Mouse (Mus musculus): ENCODE measurements around the gene Pde4b. TPM values are rescaled to one million over a fixed set of nuclear protein-coding genes. Genes with fewer than 3 reads are reported as not detected.

Pde4b gene
- polyA plus RNA-seq, 1 experiment, result 2.7 TPM

DNA sequence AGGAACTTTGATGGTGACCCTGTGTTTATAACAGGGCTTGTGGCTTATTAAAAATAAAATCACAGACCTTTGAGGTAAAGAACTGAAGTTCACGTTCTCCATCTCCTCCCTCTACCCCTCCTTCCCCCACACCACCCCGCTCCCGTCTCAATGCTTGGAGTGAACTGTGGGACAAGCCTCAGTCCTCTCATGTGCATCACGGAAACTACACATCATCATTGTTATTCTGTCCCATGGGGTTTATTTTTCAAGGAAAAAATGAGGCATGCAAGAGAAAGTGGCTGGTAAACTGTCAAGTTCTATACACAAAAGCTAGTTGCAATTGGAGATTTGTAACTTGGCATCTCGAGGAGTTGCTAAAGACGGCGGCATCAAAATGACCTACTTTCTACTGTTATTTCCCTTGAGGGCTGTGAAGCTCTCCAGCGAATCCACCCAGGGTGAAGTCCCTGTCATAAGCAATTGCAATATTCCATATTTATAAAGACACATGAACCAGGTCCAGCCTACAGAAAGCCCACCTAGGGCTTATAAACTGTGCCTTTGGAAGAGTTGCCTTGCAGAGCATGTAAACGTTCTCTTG, 476.0 kb downstream of the Pde4b start:
- Histone ChIP-seq H3K79me2 (ENCODE audit: control insufficient read depth, insufficient read depth) (no peaks in the 10 kb centered on the region), H3K27me3 (ENCODE audit: control insufficient read depth, insufficient read depth, insufficient read length) (no peaks in the 10 kb centered on the region), H3ac (ENCODE audit: control insufficient read depth, insufficient read length, low read depth) (no peak overlapping the region), H3K36me3 (ENCODE audit: control insufficient read depth, insufficient read depth) (no peaks in the 10 kb centered on the region), H3K4me3 (ENCODE audit: insufficient read depth, poor library complexity, severe bottlenecking) (no peak overlapping the region), H3K79me3 (ENCODE audit: low read depth) (no peaks in the 10 kb centered on the region)
- TF ChIP-seq MAX (IDR thresholded peaks at IDR 0.05) (no peak), MYOD1 (IDR thresholded peaks at IDR 0.05; ENCODE audit: control insufficient read depth, insufficient read length, low read depth) (no peak), USF1 (IDR thresholded peaks at IDR 0.05; ENCODE audit: low read depth) (no peak), CTCF (IDR thresholded peaks at IDR 0.05; ENCODE audit: control insufficient read depth, insufficient read depth, insufficient read length) (no peak), MYOG (IDR thresholded peaks at IDR 0.05; ENCODE audit: control insufficient read depth, extremely low read depth, insufficient read length) (no peak)

DNA sequence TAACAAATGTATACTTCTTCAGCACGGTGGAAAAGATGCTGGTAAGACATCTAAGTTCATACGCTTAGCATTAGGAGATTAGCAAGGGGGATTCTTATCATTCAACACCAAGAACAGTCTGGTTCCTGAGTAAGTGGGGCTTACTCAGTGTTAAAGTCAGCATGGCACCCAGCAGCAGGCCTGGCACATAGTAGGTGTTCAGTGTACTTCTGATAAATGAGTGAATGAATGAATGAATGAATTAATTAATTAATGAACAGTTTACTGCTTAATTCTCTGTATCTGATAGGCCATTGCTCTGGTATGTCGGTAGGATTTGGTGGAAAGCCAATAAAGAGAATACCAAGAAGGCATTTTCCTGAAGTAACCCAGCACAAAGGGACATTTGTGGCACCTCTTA, 476.9 kb downstream of the Pde4b start:
- Histone ChIP-seq H3K79me2 (ENCODE audit: control insufficient read depth, insufficient read depth) (no peaks in the 10 kb centered on the region), H3K36me3 (ENCODE audit: control insufficient read depth, insufficient read depth) (no peaks in the 10 kb centered on the region), H3ac (ENCODE audit: control insufficient read depth, insufficient read length, low read depth) (no peak overlapping the region), H3K4me3 (ENCODE audit: insufficient read depth, poor library complexity, severe bottlenecking) (no peak overlapping the region), H3K27me3 (ENCODE audit: control insufficient read depth, insufficient read depth, insufficient read length) (no peaks in the 10 kb centered on the region), H3K79me3 (ENCODE audit: low read depth) (no peaks in the 10 kb centered on the region)
- TF ChIP-seq MYOG (IDR thresholded peaks at IDR 0.05; ENCODE audit: control insufficient read depth, extremely low read depth, insufficient read length) (no peak), MAX (IDR thresholded peaks at IDR 0.05) (no peak), FOSL1 (IDR thresholded peaks at IDR 0.05; ENCODE audit: insufficient read depth, low read length, poor library complexity, severe bottlenecking) (no peak), CEBPB (IDR thresholded peaks at IDR 0.05; ENCODE audit: low read depth) (no peak), MYOD1 (IDR thresholded peaks at IDR 0.05; ENCODE audit: control insufficient read depth, insufficient read length, low read depth) (no peak), USF1 (IDR thresholded peaks at IDR 0.05; ENCODE audit: low read depth) (no peak), CTCF (IDR thresholded peaks at IDR 0.05; ENCODE audit: control insufficient read depth, insufficient read depth, insufficient read length) (no peak)

DNA sequence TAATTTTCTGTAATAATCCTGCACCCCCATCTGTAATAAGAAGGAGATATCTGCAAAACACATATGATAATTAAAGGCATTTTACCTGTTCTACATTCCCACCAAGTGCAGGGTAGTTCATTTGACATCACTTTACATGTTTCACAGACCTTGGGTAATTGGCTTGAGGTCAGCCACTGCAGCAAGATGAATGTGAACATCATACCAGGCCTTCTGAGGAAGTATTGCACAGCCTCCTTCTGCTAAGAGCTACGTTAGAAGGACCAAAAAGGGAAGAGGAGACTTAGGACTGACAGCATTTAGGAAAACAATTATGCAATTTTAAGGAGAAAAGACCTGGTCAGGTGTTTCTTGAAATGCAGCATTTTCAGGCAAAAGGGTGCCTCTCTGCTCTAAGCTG, 479.1 kb downstream of the Pde4b start:
- Histone ChIP-seq H3K79me2 (ENCODE audit: control insufficient read depth, insufficient read depth) (peaks cover under 1% of the 10 kb centered on the region), H3K79me3 (ENCODE audit: low read depth) (no peaks in the 10 kb centered on the region), H3K4me3 (ENCODE audit: insufficient read depth, poor library complexity, severe bottlenecking) (no peak overlapping the region), H3K27me3 (ENCODE audit: control insufficient read depth, insufficient read depth, insufficient read length) (no peaks in the 10 kb centered on the region), H3ac (ENCODE audit: control insufficient read depth, insufficient read length, low read depth) (no peak overlapping the region), H3K36me3 (ENCODE audit: control insufficient read depth, insufficient read depth) (no peaks in the 10 kb centered on the region)
- TF ChIP-seq CTCF (IDR thresholded peaks at IDR 0.05; ENCODE audit: control insufficient read depth, insufficient read depth, insufficient read length), result no peak
- no peak for TF ChIP-seq MAX (IDR thresholded peaks at IDR 0.05)
- no peak for TF ChIP-seq USF1 (IDR thresholded peaks at IDR 0.05; ENCODE audit: low read depth)
- TF ChIP-seq MYOD1 (IDR thresholded peaks at IDR 0.05; ENCODE audit: control insufficient read depth, insufficient read length, low read depth), result no peak
- TF ChIP-seq MYOG (IDR thresholded peaks at IDR 0.05; ENCODE audit: control insufficient read depth, extremely low read depth, insufficient read length), result no peak
- no peak for TF ChIP-seq CEBPB (IDR thresholded peaks at IDR 0.05; ENCODE audit: low read depth)
- TF ChIP-seq FOSL1 (IDR thresholded peaks at IDR 0.05; ENCODE audit: insufficient read depth, low read length, poor library complexity, severe bottlenecking), result no peak

DNA sequence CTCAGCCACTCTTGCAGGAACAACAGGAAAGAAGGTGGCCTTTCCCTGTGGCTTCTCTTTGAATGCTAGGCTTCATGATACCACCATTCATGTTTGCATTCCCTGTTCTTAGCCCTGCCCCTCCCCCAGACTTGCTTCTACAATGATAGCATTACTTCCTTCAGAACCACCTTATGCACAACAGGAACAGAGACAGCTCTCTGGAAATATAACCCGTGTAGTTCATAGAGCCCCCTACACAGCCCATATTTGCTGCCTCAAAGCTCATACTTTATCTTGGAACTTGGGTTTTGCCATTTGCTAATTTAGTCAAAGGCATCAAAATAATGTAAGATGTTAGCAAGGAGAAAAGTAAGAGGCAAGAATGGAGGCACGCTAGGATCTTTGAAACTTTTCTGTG, 479.8 kb downstream of the Pde4b start:
- Histone ChIP-seq H3ac (ENCODE audit: control insufficient read depth, insufficient read length, low read depth) (no peak overlapping the region), H3K79me2 (ENCODE audit: control insufficient read depth, insufficient read depth) (peaks cover 8% of the 10 kb centered on the region), H3K27me3 (ENCODE audit: control insufficient read depth, insufficient read depth, insufficient read length) (no peaks in the 10 kb centered on the region), H3K4me3 (ENCODE audit: insufficient read depth, poor library complexity, severe bottlenecking) (no peak overlapping the region), H3K79me3 (ENCODE audit: low read depth) (no peaks in the 10 kb centered on the region), H3K36me3 (ENCODE audit: control insufficient read depth, insufficient read depth) (no peaks in the 10 kb centered on the region)
- TF ChIP-seq MYOG (IDR thresholded peaks at IDR 0.05; ENCODE audit: control insufficient read depth, extremely low read depth, insufficient read length), result no peak

DNA sequence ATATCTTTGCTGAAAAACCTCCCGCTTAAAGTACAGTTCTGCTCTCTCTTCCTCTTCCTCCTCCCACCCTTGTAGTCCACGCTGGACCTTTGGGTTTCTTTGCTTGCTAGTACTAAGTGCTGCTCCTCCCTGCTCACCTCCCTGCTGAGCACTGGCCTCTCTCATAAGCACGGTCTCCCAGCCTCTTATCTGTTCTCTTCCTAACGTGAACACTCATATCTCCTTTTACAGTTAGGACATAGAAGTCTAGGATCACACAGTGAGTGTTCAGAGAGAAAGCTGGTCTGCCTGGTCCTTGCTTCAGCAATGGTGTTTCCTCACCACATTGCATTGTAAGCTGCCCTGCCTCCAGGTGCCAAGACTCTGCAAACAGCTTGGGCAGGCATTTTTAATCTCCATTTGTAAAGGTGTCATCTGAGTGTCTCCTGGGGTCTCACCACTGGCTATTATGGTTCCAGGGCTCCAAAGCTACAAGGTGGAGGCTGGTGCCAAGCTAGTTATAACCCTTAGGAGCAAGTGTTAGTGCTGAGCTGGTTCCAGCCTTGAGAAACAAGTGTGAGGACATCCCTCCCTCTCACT, 480.4 kb downstream of the Pde4b start:
- Histone ChIP-seq H3ac (ENCODE audit: control insufficient read depth, insufficient read length, low read depth) (no peak overlapping the region), H3K27me3 (ENCODE audit: control insufficient read depth, insufficient read depth, insufficient read length) (no peaks in the 10 kb centered on the region), H3K4me3 (ENCODE audit: insufficient read depth, poor library complexity, severe bottlenecking) (no peak overlapping the region), H3K79me3 (ENCODE audit: low read depth) (peaks cover 3% of the 10 kb centered on the region), H3K79me2 (ENCODE audit: control insufficient read depth, insufficient read depth) (peaks cover 14% of the 10 kb centered on the region), H3K36me3 (ENCODE audit: control insufficient read depth, insufficient read depth) (no peaks in the 10 kb centered on the region)
- TF ChIP-seq MYOD1 (IDR thresholded peaks at IDR 0.05; ENCODE audit: control insufficient read depth, insufficient read length, low read depth) (no peak), CTCF (IDR thresholded peaks at IDR 0.05; ENCODE audit: control insufficient read depth, insufficient read depth, insufficient read length) (no peak), MYOG (IDR thresholded peaks at IDR 0.05; ENCODE audit: control insufficient read depth, extremely low read depth, insufficient read length) (no peak), MAX (IDR thresholded peaks at IDR 0.05) (no peak), FOSL1 (IDR thresholded peaks at IDR 0.05; ENCODE audit: insufficient read depth, low read length, poor library complexity, severe bottlenecking) (no peak), CEBPB (IDR thresholded peaks at IDR 0.05; ENCODE audit: low read depth) (no peak), USF1 (IDR thresholded peaks at IDR 0.05; ENCODE audit: low read depth) (no peak)

DNA sequence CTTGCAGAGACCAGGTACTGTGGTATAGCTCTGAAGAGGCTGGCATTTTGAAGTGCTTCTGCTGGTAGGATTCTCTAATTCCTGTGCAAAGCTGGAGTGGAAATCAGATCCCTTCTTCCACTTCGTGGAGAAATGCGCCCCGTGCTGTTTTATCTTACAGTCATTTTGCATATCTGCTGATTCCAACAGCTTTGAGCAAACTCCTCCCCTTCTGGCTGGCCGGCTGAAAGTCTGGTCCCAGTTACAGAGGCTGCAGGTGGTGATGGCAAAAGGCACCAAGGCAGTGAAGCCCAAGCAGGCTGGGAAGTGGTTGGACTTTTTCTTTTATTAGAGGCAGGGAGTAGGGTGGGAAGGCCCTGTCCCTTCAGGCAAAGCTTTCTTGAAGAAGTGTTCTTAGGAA, 481.2 kb downstream of the Pde4b start:
- Histone ChIP-seq H3K79me2 (ENCODE audit: control insufficient read depth, insufficient read depth) (peaks cover 23% of the 10 kb centered on the region), H3K79me3 (ENCODE audit: low read depth) (peaks cover 3% of the 10 kb centered on the region), H3ac (ENCODE audit: control insufficient read depth, insufficient read length, low read depth) (no peak overlapping the region), H3K4me3 (ENCODE audit: insufficient read depth, poor library complexity, severe bottlenecking) (no peak overlapping the region), H3K36me3 (ENCODE audit: control insufficient read depth, insufficient read depth) (no peaks in the 10 kb centered on the region), H3K27me3 (ENCODE audit: control insufficient read depth, insufficient read depth, insufficient read length) (no peaks in the 10 kb centered on the region)
- TF ChIP-seq MAX (IDR thresholded peaks at IDR 0.05) (no peak), MYOD1 (IDR thresholded peaks at IDR 0.05; ENCODE audit: control insufficient read depth, insufficient read length, low read depth) (no peak), USF1 (IDR thresholded peaks at IDR 0.05; ENCODE audit: low read depth) (no peak), FOSL1 (IDR thresholded peaks at IDR 0.05; ENCODE audit: insufficient read depth, low read length, poor library complexity, severe bottlenecking) (no peak), CTCF (IDR thresholded peaks at IDR 0.05; ENCODE audit: control insufficient read depth, insufficient read depth, insufficient read length) (no peak), MYOG (IDR thresholded peaks at IDR 0.05; ENCODE audit: control insufficient read depth, extremely low read depth, insufficient read length) (no peak), CEBPB (IDR thresholded peaks at IDR 0.05; ENCODE audit: low read depth) (no peak)

All from C2C12 (cell line).